8 mouse cellular contexts compared by ENCODE assay signal in the genomic region with DNA sequence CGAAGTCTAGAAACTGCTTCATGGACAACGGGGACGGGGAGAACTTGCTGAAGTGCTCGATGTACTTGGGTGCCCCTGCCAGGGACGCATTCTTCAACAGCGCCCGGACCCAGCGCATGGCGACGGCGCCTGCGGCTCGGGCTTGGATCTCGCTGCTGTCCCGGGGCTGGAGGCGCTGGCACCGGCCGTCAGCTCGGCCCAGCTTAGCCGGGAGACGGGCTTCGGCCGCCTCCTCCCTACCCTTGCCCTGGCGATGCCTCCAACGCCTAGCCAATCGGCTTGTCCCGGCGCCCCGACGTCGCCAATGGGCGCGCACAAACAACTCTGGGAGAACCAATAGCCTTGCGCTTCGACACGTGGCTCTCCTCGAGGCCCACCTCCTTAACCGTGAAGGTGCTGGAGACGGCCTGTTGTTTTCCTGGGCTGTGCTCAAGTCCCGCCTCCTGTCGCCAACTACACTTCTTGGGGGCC. TPM values are rescaled to one million over a fixed set of nuclear protein-coding genes. Genes with fewer than 3 reads are reported as not detected.
DNase-seq lines count a peak whose midpoint lies in the region; ATAC-seq and TF ChIP-seq lines count a peak whose summit lies in the region.

TSS of gene Pdk2 (minus strand) at position 216 of the 471 bp plus-strand sequence.

- no peaks in the 10 kb centered on the region for H3K9me3 ChIP-seq in forebrain, postnatal 0 days (ENCODE audit: low read length)
- no peaks in the 10 kb centered on the region for H3K9me3 ChIP-seq in neural tube, embryonic 14.5 days (ENCODE audit: control insufficient read depth, low read length)

- no peaks in the 10 kb centered on the region for H3K27me3 ChIP-seq in forebrain, postnatal 0 days (ENCODE audit: insufficient read depth, low read length)
- H3K27me3 ChIP-seq in neural tube, embryonic 14.5 days (ENCODE audit: control insufficient read depth, insufficient read depth, low read length), result no peaks in the 10 kb centered on the region
- H3K27me3 ChIP-seq in testis, adult 2 months (ENCODE audit: control insufficient read depth, insufficient read depth, low read length), result no peaks in the 10 kb centered on the region

- no peak within 1 kb of the TSS; the same call in 1 of the 2 replicates for H3K27ac ChIP-seq in forebrain, postnatal 0 days (ENCODE audit: low read depth, low read length)
- H3K27ac ChIP-seq in neural tube, embryonic 14.5 days (ENCODE audit: low read depth, low read length), result 0 out of 2 replicates have a peak within 1 kb of the TSS, but pooled peaks have one; percentile 8
- H3K27ac ChIP-seq in testis, adult 2 months (ENCODE audit: control insufficient read depth, insufficient read depth, low read depth, low read length), result peak within 1 kb of the TSS; percentile 62

- peaks cover 11% of the 10 kb centered on the region; the same call in 1 of the 2 replicates for H3K4me1 ChIP-seq in forebrain, postnatal 0 days (ENCODE audit: insufficient read depth)
- peaks cover 15% of the 10 kb centered on the region for H3K4me1 ChIP-seq in neural tube, embryonic 14.5 days (ENCODE audit: control insufficient read depth, insufficient read depth, low read length)
- H3K4me1 ChIP-seq in testis, adult 2 months (ENCODE audit: control insufficient read depth, insufficient read depth, low read length), result peaks cover 16% of the 10 kb centered on the region

- intact Hi-C loops in heart, postnatal 36 days (cut with DNase I), result loop anchor here (2.0 kb wide), 1 partner anchor 62 kb away; no protein-coding TSS in a partner anchor

- peak; percentile 75 for TF ChIP-seq POLR2A in testis, adult 2 months (IDR thresholded peaks at IDR 0.05; ENCODE audit: control insufficient read depth, low read depth, low read length)

- H3K36me3 ChIP-seq in forebrain, postnatal 0 days (ENCODE audit: insufficient read depth), result 0 out of 2 replicates have a peak, but pooled peaks cover 4% of the 10 kb centered on the region
- 0 out of 2 replicates have a peak, but pooled peaks cover 5% of the 10 kb centered on the region for H3K36me3 ChIP-seq in neural tube, embryonic 14.5 days (ENCODE audit: control insufficient read depth, insufficient read depth, low read length)
- H3K36me3 ChIP-seq in testis, adult 2 months (ENCODE audit: control insufficient read depth, insufficient read depth, low read length), result no peaks in the 10 kb centered on the region

- TF ChIP-seq CTCF in forebrain, postnatal 0 days (IDR thresholded peaks at IDR 0.05; ENCODE audit: low read depth), result no peak
- TF ChIP-seq CTCF in testis, adult 2 months (IDR thresholded peaks at IDR 0.05; ENCODE audit: control insufficient read depth, insufficient read depth, insufficient replicate concordance, low read depth, low read length), result no peak

- ATAC-seq in forebrain, postnatal 0 days, result peak; percentile 98
- ATAC-seq in neural tube, embryonic 14.5 days (ENCODE audit: low read depth), result peak; percentile 98

- under 1% methylated on average over 41 of the region's 41 CpGs for WGBS in forebrain, postnatal 0 days
- WGBS in neural tube, embryonic 14.5 days, result under 1% methylated on average over 34 of the region's 41 CpGs

- peak within 1 kb of the TSS; percentile 60 for H3K9ac ChIP-seq in forebrain, postnatal 0 days
- peak within 1 kb of the TSS; percentile 46 for H3K9ac ChIP-seq in neural tube, embryonic 14.5 days (replicated peaks; ENCODE audit: low read depth, low read length)

- peak within 1 kb of the TSS; percentile 62 for H3K4me3 ChIP-seq in forebrain, postnatal 0 days (ENCODE audit: low read depth, low read length)
- peak within 1 kb of the TSS; percentile 55 for H3K4me3 ChIP-seq in neural tube, embryonic 14.5 days (ENCODE audit: low read depth, low read length)
- H3K4me3 ChIP-seq in testis, adult 2 months (ENCODE audit: control insufficient read depth, low read depth, low read length), result peak within 1 kb of the TSS; percentile 94

- peak within 1 kb of the TSS; percentile 67 for H3K4me2 ChIP-seq in forebrain, postnatal 0 days (ENCODE audit: low read depth)
- peak within 1 kb of the TSS; percentile 94 for H3K4me2 ChIP-seq in neural tube, embryonic 14.5 days (ENCODE audit: low read depth, low read length)

- peak; percentile 96 for DNase-seq in MN1 (ENCODE audit: low spot score)
- DNase-seq in cerebellum, adult 8-10 months, result peak; percentile 94
- DNase-seq in forebrain, postnatal 0 days, result peak; percentile 97
- DNase-seq in heart, postnatal 36 days, result peak; percentile 92
- DNase-seq in layer of hippocampus, adult 18-20 months (ENCODE audit: low spot score in 2 of 2), result peak; percentile 97 to 98
- DNase-seq in lung, adult 18-20 months, result peak; percentile 98

RNA-seq across cellular contexts. Expression of gene Pdk2, which starts in this region (rescaled TPM):
- total RNA-seq in forebrain, postnatal 0 days (2014; rRNA removed), result 6.9 and 10.2 TPM in 2 replicates
- 31.9 and 38.1 TPM in 2 replicates for polyA plus RNA-seq in forebrain, postnatal 0 days (2015; fragmentation: Nextera tagmentation; extraction: Ambion mirVana)
- 100 to 1,000 TPM; 439 to 481 TPM for total RNA-seq in heart, postnatal 36 days (2021)
- 100 to 1,000 TPM; 137 to 142 TPM for total RNA-seq in layer of hippocampus, adult 18-20 months (2021)
- 21.8 and 23.1 TPM in 2 replicates for polyA plus RNA-seq in neural tube, embryonic 14.5 days (2014; fragmentation: Nextera tagmentation; extraction: Ambion mirVana)
- polyA plus RNA-seq in testis, adult 2 months (2012; rRNA removed), result 220 and 229 TPM in 2 replicates

Comparison
In these comparisons a context has a peak if more than half of its experiments do, and no peak if none do; other contexts are left out.
1. RNA of gene Pdk2 (total RNA-seq): 439 to 481 TPM in heart, postnatal 36 days and 137 to 142 TPM in layer of hippocampus, adult 18-20 months; 6.9 to 10.2 TPM in forebrain, postnatal 0 days; every median in the first group is over 10 times any median in the second.
2. Peak in every context shown above with its lines, with median percentiles within 50 percentile points of each other: DNase-seq and H3K4me3 ChIP-seq.